Mouse (Mus musculus) lung, adult 2 months (tissue): Measurements from ENCODE around the gene Itga9.

ENCODE experiments used
- CTCF ChIP-seq: fragments of 200-500 bp; IDR thresholded peaks from 2 replicates; pipeline ENCODE4 v1.5.1; 2011; ENCODE audit warnings: mild to moderate bottlenecking, low read length, control low read depth; ENCODE audit not compliant: insufficient read depth
- POLR2A ChIP-seq: fragments of 200-500 bp; IDR thresholded peaks from 2 replicates; pipeline ENCODE4 v1.6.1; 2011; ENCODE audit warnings: low read depth, mild to moderate bottlenecking, control low read depth, low read length, borderline replicate concordance; ENCODE audit errors: extremely low read depth

DNA sequence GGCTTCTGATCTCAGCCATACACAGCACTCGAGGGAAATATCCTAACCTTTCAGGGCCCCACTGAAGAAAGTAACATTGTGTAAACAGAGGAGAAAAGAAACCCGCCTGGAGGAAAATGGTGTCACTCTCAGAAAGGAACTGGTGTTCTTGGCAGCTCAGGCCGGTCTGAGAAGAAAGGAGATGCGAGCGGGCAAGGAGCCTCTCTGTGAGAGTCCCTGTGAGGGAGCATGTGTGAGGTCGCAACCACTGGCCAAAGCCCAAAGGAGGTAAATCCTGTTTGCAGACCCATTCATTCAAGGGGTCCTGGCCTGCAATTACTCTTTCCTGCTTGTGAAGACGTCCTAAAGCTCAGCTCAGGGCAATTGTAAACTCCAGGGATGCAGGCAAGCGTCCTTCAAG lies 308.1 kb downstream of the Itga9 start:
- no peak for TF ChIP-seq POLR2A
- TF ChIP-seq CTCF: no peak
